Mouse (Mus musculus) midbrain, embryonic 14.5 days (tissue): Measurements from ENCODE around the gene 2010111I01Rik. TPM values are rescaled to one million over a fixed set of nuclear protein-coding genes. Genes with fewer than 3 reads are reported as not detected.
"Not testable (repeated sequence)": the region's sequence is repeated elsewhere in the genome, so short reads cannot be mapped to it uniquely, and the experiment has no call there.

Experiments
- ATAC-seq: fragments of 200-750 bp; cut with Nextera tagmentation; 2 replicates; pipeline ENCODE4 v1.8.0; 2017; ENCODE audit warnings: moderate number of reproducible peaks, moderate library complexity; ENCODE audit not compliant: low FRiP score, low TSS enrichment
- DNase-seq: peaks from one replicate; pipeline ENCODE4 v3.0.0-alpha.2; 2015
- H3K27ac ChIP-seq: fragments of 300-500 bp; sonication (generic); replicated peaks from 2 replicates; pipeline ENCODE4 v1.5.1; 2014; ENCODE audit warnings: mild to moderate bottlenecking, low read depth, low read length, moderate library complexity
- H3K27me3 ChIP-seq: fragments of 300-500 bp; sonication (generic); 2 replicates; pipeline ENCODE4 v1.6.1; 2014; ENCODE audit warnings: low read length, control low read depth, mixed read lengths; ENCODE audit not compliant: control insufficient read depth, insufficient read depth
- H3K36me3 ChIP-seq: fragments of 300-500 bp; sonication (generic); 2 replicates; pipeline ENCODE4 v1.6.1; 2014; ENCODE audit warnings: low read length, control low read depth; ENCODE audit not compliant: control insufficient read depth, insufficient read depth
- H3K4me1 ChIP-seq: fragments of 300-500 bp; sonication (generic); 2 replicates; pipeline ENCODE4 v1.6.1; 2014; ENCODE audit warnings: mild to moderate bottlenecking, antibody characterized with exemption, low read length, control low read depth; ENCODE audit not compliant: control insufficient read depth, insufficient read depth
- H3K4me2 ChIP-seq: fragments of 300-500 bp; sonication (generic); 2 replicates; pipeline ENCODE4 v1.6.1; 2014; ENCODE audit warnings: mild to moderate bottlenecking, low read length, moderate library complexity
- H3K4me3 ChIP-seq: fragments of 300-500 bp; sonication (generic); replicated peaks from 2 replicates; pipeline ENCODE4 v1.5.1; 2014; ENCODE audit warnings: low read depth, low read length
- H3K9ac ChIP-seq: fragments of 300-500 bp; sonication (generic); replicated peaks from 2 replicates; pipeline ENCODE4 v1.6.1; 2014; ENCODE audit warnings: mild to moderate bottlenecking, low read length, moderate library complexity
- H3K9me3 ChIP-seq: fragments of 300-500 bp; sonication (generic); 2 replicates; pipeline ENCODE4 v1.6.1; 2016; ENCODE audit warnings: low read length, control low read depth, mixed read lengths; ENCODE audit not compliant: control insufficient read depth
- WGBS: fragments of 180-500 bp; shearing (Covaris S2); extraction: QIAGEN DNeasy Blood & Tissue Kit; methylation state at CpG from one replicate; pipeline ENCODE4 v1.1.7; 2014; 5-methylcytosine and 5-hydroxymethylcytosine counted together
- polyA plus RNA-seq: library from polyadenylated mRNA; unstranded; fragments of >200 nt; fragmentation: Nextera tagmentation; extraction: Ambion mirVana; gene quantifications from 2 replicates; pipeline ENCODE4 v1.2.1, GENCODE M21; 2014

2010111I01Rik gene
- polyA plus RNA-seq, 1 experiment from 2014 or later: 32.0 TPM

DNA sequence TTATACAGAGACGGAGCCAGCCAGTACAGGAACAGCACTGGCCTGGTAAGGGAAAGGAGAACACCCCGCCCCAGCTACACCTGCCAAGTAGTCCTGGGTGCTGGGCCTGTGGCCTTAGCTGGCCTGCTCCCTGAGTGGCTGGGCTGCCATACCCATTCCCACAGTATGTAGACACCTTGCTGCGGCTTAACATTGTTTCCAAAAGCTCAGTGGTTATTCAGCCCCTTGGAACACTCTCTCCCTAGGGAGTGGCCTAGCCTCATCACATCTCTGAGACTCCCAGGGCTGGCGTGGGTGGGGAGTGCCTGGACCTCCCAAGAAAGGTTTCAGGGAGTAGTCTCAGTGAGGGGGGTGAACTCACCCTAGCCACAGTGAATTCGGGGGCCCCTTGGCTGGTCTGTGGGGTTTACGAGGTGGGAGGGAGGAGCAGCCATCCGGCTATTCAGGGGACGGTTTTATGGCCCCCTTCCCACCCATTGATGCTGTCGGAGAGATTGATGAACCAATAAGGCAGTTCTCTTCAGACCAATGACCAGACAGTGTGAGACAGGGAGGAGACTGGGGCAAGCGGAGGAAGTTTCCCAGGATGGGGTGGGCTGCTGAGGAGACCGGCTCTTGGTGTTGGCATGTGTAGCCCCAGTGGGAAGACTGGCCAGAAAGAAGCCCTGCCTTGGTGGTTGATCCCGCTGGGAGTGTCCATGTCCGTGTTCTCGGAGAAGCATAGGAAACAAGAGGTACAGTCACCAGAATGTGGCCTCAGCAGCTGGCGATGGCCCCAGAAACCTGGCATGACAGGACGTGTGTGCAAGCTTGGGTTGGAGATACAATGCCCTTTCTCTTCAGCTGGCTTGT lies 340.7 kb downstream of the 2010111I01Rik start:
- Histone ChIP-seq H3K36me3 (peaks cover 22% of the 10 kb centered on the region), H3K9ac (no peak overlapping the region), H3K4me2 (no peak overlapping the region), H3K9me3 (no peaks in the 10 kb centered on the region), H3K27ac (no peak overlapping the region), H3K4me3 (no peak overlapping the region), H3K4me1 (0 out of 2 replicates have a peak, but pooled peaks cover 5% of the 10 kb centered on the region), H3K27me3 (no peaks in the 10 kb centered on the region)
- DNase-seq (no peak), ATAC-seq (no peak)
- WGBS: 71% methylated on average over 16 of the region's 16 CpGs

DNA sequence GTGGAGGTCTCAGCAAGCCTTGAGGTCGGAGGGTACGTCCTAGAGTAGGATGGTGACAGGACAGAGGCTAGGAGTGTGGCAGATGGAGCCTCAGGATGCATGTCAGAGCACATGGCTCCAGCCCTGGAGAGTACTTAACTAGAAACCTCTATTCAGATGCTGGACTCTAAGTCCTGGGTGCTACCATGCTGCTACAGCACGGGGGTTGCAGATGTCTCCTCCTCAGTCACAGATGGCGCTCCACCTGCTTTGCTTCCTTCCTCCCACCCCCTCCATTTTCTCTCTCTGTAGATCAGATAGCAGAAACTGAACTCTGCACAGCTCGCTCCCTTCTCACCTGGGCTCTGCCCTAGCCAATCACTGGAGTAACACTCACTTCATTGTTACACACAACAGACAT lies 342.1 kb downstream of the 2010111I01Rik start:
- Histone ChIP-seq H3K9me3 (no peaks in the 10 kb centered on the region), H3K4me1 (0 out of 2 replicates have a peak, but pooled peaks cover 3% of the 10 kb centered on the region), H3K27ac (no peak overlapping the region), H3K9ac (no peak overlapping the region), H3K4me3 (no peak overlapping the region), H3K27me3 (no peaks in the 10 kb centered on the region), H3K4me2 (no peak overlapping the region), H3K36me3 (peaks cover 20% of the 10 kb centered on the region; the same call in 1 of the 2 replicates)
- DNase-seq (no peak), ATAC-seq (no peak)
- 89% methylated on average over 5 of the region's 5 CpGs for WGBS

GRCm38 (mm10) chr13:63309563-63309962 lies 344.9 kb downstream of the 2010111I01Rik start:
- no peak for ATAC-seq
- Histone ChIP-seq H3K9ac (no peak overlapping the region), H3K4me1 (no peaks in the 10 kb centered on the region), H3K27me3 (no peaks in the 10 kb centered on the region), H3K4me3 (no peak overlapping the region), H3K27ac (no peak overlapping the region), H3K9me3 (no peaks in the 10 kb centered on the region), H3K36me3 (0 out of 2 replicates have a peak, but pooled peaks cover 6% of the 10 kb centered on the region), H3K4me2 (no peak overlapping the region)
- no peak for DNase-seq
- 89% methylated on average over 3 of the region's 3 CpGs for WGBS

- Histone ChIP-seq H3K27ac (no peak overlapping the region), H3K27me3 (no peaks in the 10 kb centered on the region), H3K4me1 (no peaks in the 10 kb centered on the region), H3K9ac (no peak overlapping the region), H3K9me3 (no peaks in the 10 kb centered on the region), H3K36me3 (0 out of 2 replicates have a peak, but pooled peaks cover 6% of the 10 kb centered on the region), H3K4me3 (no peak overlapping the region), H3K4me2 (no peak overlapping the region)
- WGBS: 70% methylated on average over 2 of the region's 2 CpGs
- DNase-seq (no peak), ATAC-seq (no peak)
These were observed 346.5 kb downstream of the 2010111I01Rik start for GRCm38 (mm10) chr13:63311156-63311555.

- H3K27me3 ChIP-seq: no peaks in the 10 kb centered on the region
- no peaks in the 10 kb centered on the region for H3K4me1 ChIP-seq
- no peak for DNase-seq
- peaks cover 13% of the 10 kb centered on the region; the same call in 1 of the 2 replicates for H3K36me3 ChIP-seq
- 97% methylated on average over 1 of the region's 1 CpGs for WGBS
- ATAC-seq: no peak
- H3K9ac ChIP-seq: no peak overlapping the region
- H3K27ac ChIP-seq: no peak overlapping the region
- H3K4me3 ChIP-seq: no peak overlapping the region
- no peaks in the 10 kb centered on the region for H3K9me3 ChIP-seq
- no peak overlapping the region for H3K4me2 ChIP-seq
These were observed 348.6 kb downstream of the 2010111I01Rik start for GRCm38 (mm10) chr13:63313247-63313646.

- Histone ChIP-seq H3K27ac (no peak overlapping the region), H3K4me1 (no peaks in the 10 kb centered on the region), H3K27me3 (no peaks in the 10 kb centered on the region), H3K4me2 (no peak overlapping the region), H3K4me3 (no peak overlapping the region), H3K36me3 (peaks cover 13% of the 10 kb centered on the region; the same call in 1 of the 2 replicates), H3K9me3 (no peaks in the 10 kb centered on the region), H3K9ac (no peak overlapping the region)
- 92% methylated on average over 12 of the region's 12 CpGs for WGBS
- ATAC-seq (no peak), DNase-seq (no peak)
These were observed 349.3 kb downstream of the 2010111I01Rik start for GRCm38 (mm10) chr13:63313748-63314607.

- Histone ChIP-seq H3K9me3 (no peaks in the 10 kb centered on the region), H3K4me2 (no peak overlapping the region), H3K4me3 (no peak overlapping the region), H3K27ac (no peak overlapping the region), H3K36me3 (peaks cover 13% of the 10 kb centered on the region; the same call in 1 of the 2 replicates), H3K4me1 (no peaks in the 10 kb centered on the region), H3K27me3 (no peaks in the 10 kb centered on the region), H3K9ac (no peak overlapping the region)
- no peak for DNase-seq
- ATAC-seq: no peak
- 91% methylated on average over 4 of the region's 4 CpGs for WGBS
These were observed 349.9 kb downstream of the 2010111I01Rik start for GRCm38 (mm10) chr13:63314608-63314920.

GRCm38 (mm10) chr13:63315111-63315510 lies 350.4 kb downstream of the 2010111I01Rik start:
- not testable (repeated sequence) for H3K4me2 ChIP-seq, DNase-seq
- WGBS: 96% methylated on average over 2 of the region's 4 CpGs

More at GRCm38 (mm10) chr13:63315111-63315510, 350.4 kb downstream of the 2010111I01Rik start:
- H3K4me3 ChIP-seq, ATAC-seq, H3K27ac ChIP-seq, H3K4me1 ChIP-seq, H3K9me3 ChIP-seq, H3K9ac ChIP-seq, H3K27me3 ChIP-seq: not testable (repeated sequence)
- H3K36me3 ChIP-seq: peaks cover 13% of the 10 kb centered on the region; the same call in 1 of the 2 replicates
